In genomic region chr11:7199736-7200392, GRCm38 (mm10) we compare ENCODE assay signal across 10 mouse cellular contexts. TPM values are rescaled to one million over a fixed set of nuclear protein-coding genes. Genes with fewer than 3 reads are reported as not detected.
DNase-seq lines count a peak whose midpoint lies in the region; ATAC-seq lines count a peak whose summit lies in the region.
"Had no signal": no experiment of that assay in that cellular context is flagged by ENCODE, and none has a peak within 500 bp of the region (broad histone marks: within the 10 kb centered on the region; RNA-seq: fewer than 3 reads in every experiment).

No protein-coding gene starts in this region.

- no peak overlapping the region for H3K9ac ChIP-seq in hindbrain, embryonic 12.5 days
- H3K9ac ChIP-seq in forebrain, embryonic 16.5 days (replicated peaks; ENCODE audit: low read depth, low read length) = no peak overlapping the region

- ATAC-seq in hindbrain, embryonic 12.5 days (ENCODE audit: low FRiP score) = no peak
- ATAC-seq in forebrain, embryonic 16.5 days = 0 out of 2 replicates have a peak, but pooled peaks have one; percentile 18
- ATAC-seq in erythroblast, adult 5-6 weeks (replicated peaks; ENCODE audit: low FRiP score, poor library complexity, severe bottlenecking) = no peak

- no peaks in the 10 kb centered on the region for H3K36me3 ChIP-seq in hindbrain, embryonic 10.5 days
- no peaks in the 10 kb centered on the region for H3K36me3 ChIP-seq in hindbrain, embryonic 12.5 days
- no peaks in the 10 kb centered on the region for H3K36me3 ChIP-seq in forebrain, embryonic 16.5 days (ENCODE audit: control insufficient read depth, insufficient read depth)

- peak; percentile 33 for DNase-seq in hindbrain, embryonic 10.5 days (ENCODE audit: low spot score)
- peak; percentile 17 for DNase-seq in CD4-positive helper T cell, adult 2 months (ENCODE audit: low read depth, low spot score)
- DNase-seq in adrenal gland, adult 2 months = peak; percentile 46
- DNase-seq in large intestine, adult 2 months (ENCODE audit: low read depth, low spot score) = peak; percentile 53
- DNase-seq in naive thymus-derived CD4-positive, alpha-beta T cell, adult 2 months (ENCODE audit: low read depth) = peak; percentile 36

- no peaks in the 10 kb centered on the region for H3K27me3 ChIP-seq in hindbrain, embryonic 10.5 days (ENCODE audit: insufficient read depth, poor library complexity, severe bottlenecking)
- H3K27me3 ChIP-seq in hindbrain, embryonic 12.5 days = no peaks in the 10 kb centered on the region
- H3K27me3 ChIP-seq in forebrain, embryonic 16.5 days (replicated peaks; ENCODE audit: control insufficient read depth, insufficient read depth, low read length) = no peaks in the 10 kb centered on the region

- H3K9me3 ChIP-seq in hindbrain, embryonic 10.5 days = no peaks in the 10 kb centered on the region
- no peaks in the 10 kb centered on the region; the same call in 1 of the 2 replicates for H3K9me3 ChIP-seq in hindbrain, embryonic 12.5 days (replicated peaks)
- no peaks in the 10 kb centered on the region for H3K9me3 ChIP-seq in forebrain, embryonic 16.5 days (ENCODE audit: control insufficient read depth, low read length)

- no peak overlapping the region for H3K27ac ChIP-seq in hindbrain, embryonic 10.5 days
- no peak overlapping the region for H3K27ac ChIP-seq in hindbrain, embryonic 12.5 days
- no peak overlapping the region for H3K27ac ChIP-seq in forebrain, embryonic 16.5 days (ENCODE audit: low read length)

- H3K4me3 ChIP-seq in hindbrain, embryonic 10.5 days = no peak overlapping the region
- no peak overlapping the region for H3K4me3 ChIP-seq in hindbrain, embryonic 12.5 days
- H3K4me3 ChIP-seq in forebrain, embryonic 16.5 days (replicated peaks; ENCODE audit: low read length) = no peak overlapping the region

- no peak overlapping the region for H3K4me2 ChIP-seq in hindbrain, embryonic 12.5 days (replicated peaks)
- no peak overlapping the region for H3K4me2 ChIP-seq in forebrain, embryonic 16.5 days (ENCODE audit: low read length)

- H3K4me1 ChIP-seq in hindbrain, embryonic 10.5 days (replicated peaks) = peaks cover 12% of the 10 kb centered on the region
- H3K4me1 ChIP-seq in hindbrain, embryonic 12.5 days = no peaks in the 10 kb centered on the region
- no peaks in the 10 kb centered on the region for H3K4me1 ChIP-seq in forebrain, embryonic 16.5 days (replicated peaks; ENCODE audit: control insufficient read depth, insufficient read depth, low read length)

- 56% methylated on average over 14 of the region's 14 CpGs for WGBS in hindbrain, embryonic 10.5 days
- WGBS in hindbrain, embryonic 12.5 days = 55% methylated on average over 14 of the region's 14 CpGs
- 54% methylated on average over 14 of the region's 14 CpGs for whole genome bisulfite sequencing in forebrain, embryonic 16.5 days
- 47% methylated on average over 14 of the region's 14 CpGs for WGBS in large intestine, adult 2 months

RNA-seq across cellular contexts. Expression of gene Igfbp1, which starts 2.3 kb away (rescaled TPM):
- polyA plus RNA-seq in hindbrain, embryonic 10.5 days (2016; fragmentation: Nextera tagmentation; extraction: Ambion mirVana) = 0.16 TPM in 1 of 2 replicates, not detected in the other
- 0.18 and 0.50 TPM in 2 replicates for polyA plus RNA-seq in hindbrain, embryonic 12.5 days (2016; fragmentation: Nextera tagmentation; extraction: Ambion mirVana)
- total RNA-seq in adrenal gland, adult 2 months (2021) = under 1 TPM in 1 of 2 experiments, not detected in 1; 0.43 TPM
- polyA plus RNA-seq in adrenal gland, adult 2 months (2012; rRNA removed) = 0.15 TPM in 1 of 2 replicates, not detected in the other
- 0.23 TPM in 1 of 2 replicates, not detected in the other for polyA plus RNA-seq in forebrain, embryonic 16.5 days (2015; fragmentation: Nextera tagmentation; extraction: Ambion mirVana)
- 0.06 TPM in 1 of 2 replicates, not detected in the other for polyA plus RNA-seq in large intestine, adult 2 months (2012; rRNA removed)
- not detected in 2 replicates for total RNA-seq in erythroblast, adult 5-6 weeks (2015; ENCODE audit: low replicate concordance)
- not detected in 2 replicates for total RNA-seq in erythroblast, adult 5-6 weeks (2017; ENCODE audit: low replicate concordance)
- total RNA-seq: layer of hippocampus, adult 8-10 months had no signal

RNA-seq across cellular contexts. Expression of gene Gm11985, which starts 11.5 kb away (rescaled TPM):
- polyA plus RNA-seq in hindbrain, embryonic 10.5 days (2016; fragmentation: Nextera tagmentation; extraction: Ambion mirVana) = not detected in 2 replicates
- polyA plus RNA-seq in hindbrain, embryonic 12.5 days (2016; fragmentation: Nextera tagmentation; extraction: Ambion mirVana) = not detected in 2 replicates
- total RNA-seq in adrenal gland, adult 2 months (2021) = not detected
- not detected in 2 replicates for polyA plus RNA-seq in adrenal gland, adult 2 months (2012; rRNA removed)
- not detected in 2 replicates for polyA plus RNA-seq in forebrain, embryonic 16.5 days (2015; fragmentation: Nextera tagmentation; extraction: Ambion mirVana)
- not detected in 2 replicates for polyA plus RNA-seq in large intestine, adult 2 months (2012; rRNA removed)
- not detected in 2 replicates for total RNA-seq in erythroblast, adult 5-6 weeks (2015; ENCODE audit: low replicate concordance)
- not detected in 2 replicates for total RNA-seq in erythroblast, adult 5-6 weeks (2017; ENCODE audit: low replicate concordance)
- total RNA-seq: layer of hippocampus, adult 8-10 months had no signal
- polyA plus RNA-seq: small intestine, adult 2 months had no signal

RNA-seq across cellular contexts. Expression of gene Igfbp3, which starts 13.9 kb away (rescaled TPM):
- 12.5 and 13.0 TPM in 2 replicates for polyA plus RNA-seq in hindbrain, embryonic 10.5 days (2016; fragmentation: Nextera tagmentation; extraction: Ambion mirVana)
- polyA plus RNA-seq in hindbrain, embryonic 12.5 days (2016; fragmentation: Nextera tagmentation; extraction: Ambion mirVana) = 26.2 and 43.9 TPM in 2 replicates
- 10 to 100 TPM; 55.1 to 85.9 TPM for total RNA-seq in adrenal gland, adult 2 months (2021)
- 197 and 237 TPM in 2 replicates for polyA plus RNA-seq in adrenal gland, adult 2 months (2012; rRNA removed)
- polyA plus RNA-seq in forebrain, embryonic 16.5 days (2015; fragmentation: Nextera tagmentation; extraction: Ambion mirVana) = 51.1 and 62.5 TPM in 2 replicates
- polyA plus RNA-seq in large intestine, adult 2 months (2012; rRNA removed) = 21.0 and 31.8 TPM in 2 replicates
- total RNA-seq in erythroblast, adult 5-6 weeks (2015; ENCODE audit: low replicate concordance) = 0.42 TPM in 1 of 2 replicates, not detected in the other
- total RNA-seq in erythroblast, adult 5-6 weeks (2017; ENCODE audit: low replicate concordance) = not detected in 2 replicates
